Mouse (Mus musculus) kidney, adult 9 months (tissue): ENCODE measurements around the gene Dync2h1.
"Not testable (repeated sequence)": the region's sequence is repeated elsewhere in the genome, so short reads cannot be mapped to it uniquely, and the experiment has no call there.

ENCODE experiments used
- DNase-seq: peaks from one replicate; pipeline ENCODE4 v3.0.0; 2022

Gene Dync2h1

DNA sequence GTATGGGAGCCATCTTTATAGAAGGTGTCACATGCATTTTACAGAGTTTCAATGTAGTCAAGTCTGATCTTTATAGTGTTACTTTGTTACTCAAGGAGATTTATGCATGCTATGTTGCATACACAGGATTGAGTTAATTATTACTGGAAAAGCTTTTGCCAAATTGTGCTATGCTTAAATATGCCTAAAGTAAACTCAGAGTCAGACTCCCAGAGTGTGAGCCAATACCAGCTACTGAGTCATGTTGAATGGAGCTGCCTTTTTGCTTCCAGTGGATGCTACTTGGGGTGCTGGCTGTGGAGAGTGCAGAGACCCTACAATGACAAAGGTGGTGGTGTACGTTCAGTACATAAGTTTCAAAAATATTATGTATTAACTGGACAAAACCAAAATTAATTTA is 169.5 kb downstream of the Dync2h1 start:
- DNase-seq: no peak

DNA sequence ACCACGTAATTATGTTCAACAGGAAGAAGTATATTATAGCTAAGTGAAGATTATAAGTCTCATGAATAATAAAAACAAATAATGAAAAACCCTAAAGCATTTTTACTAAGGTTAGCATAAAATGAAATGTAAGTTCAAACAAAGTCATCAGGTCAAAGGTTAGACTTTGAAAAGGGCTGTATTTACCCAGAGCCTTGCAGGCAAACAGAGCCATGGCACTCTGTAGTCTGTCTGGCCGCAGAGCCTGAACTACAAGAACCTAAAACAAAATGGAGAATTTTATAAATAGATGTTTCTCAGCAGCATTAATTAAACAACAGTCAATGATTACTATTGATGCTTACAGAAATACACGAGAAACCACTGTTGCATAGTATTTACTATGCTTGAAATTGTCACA is 174.5 kb downstream of the Dync2h1 start:
- DNase-seq: no peak

DNA sequence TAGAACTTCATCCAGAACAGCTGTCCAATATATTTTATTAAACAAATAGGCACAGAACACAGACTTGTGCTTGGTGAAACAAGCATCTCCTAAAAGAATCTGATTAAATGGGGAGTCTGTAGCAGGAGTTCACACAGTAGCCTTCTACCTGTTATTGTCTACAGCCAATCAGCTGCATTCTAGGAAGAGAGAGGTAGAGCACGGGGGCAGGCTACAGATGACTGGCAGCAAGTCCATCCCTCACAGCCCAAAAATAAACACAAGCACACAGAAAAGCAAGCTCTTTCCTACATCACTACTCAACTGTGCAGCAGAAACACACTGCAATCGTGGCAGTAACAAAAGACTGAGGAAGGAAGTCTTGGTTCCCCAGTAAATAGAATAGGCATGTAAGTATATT is 189.4 kb downstream of the Dync2h1 start:
- no peak for DNase-seq

DNA sequence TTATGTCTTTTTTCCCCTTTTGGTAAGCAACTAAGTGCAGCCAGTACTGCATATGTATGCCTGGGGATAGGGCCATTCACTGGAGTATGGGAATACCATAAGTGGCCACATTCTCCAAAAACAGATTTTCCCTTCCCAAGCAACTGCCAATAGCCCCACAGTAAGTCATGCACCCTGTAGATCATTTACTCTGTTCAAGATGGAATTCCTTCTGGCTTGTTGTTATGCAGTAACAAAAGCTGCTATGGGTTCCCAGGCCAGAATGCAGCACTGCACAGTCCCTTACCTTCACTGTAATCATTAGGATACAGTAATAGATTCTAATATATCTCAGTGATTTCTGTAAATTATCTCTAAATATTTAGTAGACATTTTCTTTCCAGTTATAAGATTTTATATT is 190.0 kb downstream of the Dync2h1 start:
- DNase-seq: peak; percentile 55

DNA sequence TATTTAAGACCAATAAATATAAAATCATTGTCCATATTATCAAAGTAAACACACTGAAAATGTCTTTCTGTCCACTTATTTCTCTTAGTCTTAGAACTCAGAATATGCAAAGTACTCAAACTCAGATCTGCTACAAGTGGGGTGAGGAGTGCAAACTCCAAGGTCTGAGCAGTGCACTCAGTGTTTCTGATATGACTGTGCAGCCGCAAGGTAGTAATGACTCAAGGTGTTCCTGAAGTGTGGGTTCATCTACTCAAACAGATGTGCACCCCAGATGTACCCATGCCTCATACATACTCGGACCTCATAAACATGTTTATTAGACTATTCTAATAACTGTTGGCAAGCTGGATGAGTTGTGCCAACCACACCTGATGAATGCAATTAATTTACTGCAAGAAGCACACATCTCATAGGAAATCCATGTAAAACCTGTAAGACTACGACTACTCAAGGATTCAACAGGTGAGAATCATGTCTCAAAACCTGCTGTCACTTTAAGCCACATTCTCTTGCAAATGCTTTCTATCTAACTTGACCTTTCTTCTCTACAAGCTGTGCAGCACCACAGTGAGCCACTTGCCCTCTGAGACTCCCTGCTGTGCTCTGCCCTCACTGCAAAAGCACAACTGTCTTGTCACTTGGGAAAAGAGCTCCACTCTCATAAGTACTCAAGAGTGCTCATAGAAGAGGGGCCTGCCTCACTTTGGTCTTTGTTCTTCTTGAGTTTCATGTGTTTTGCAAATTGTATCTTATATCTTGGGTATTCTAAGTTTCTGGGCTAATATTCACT is 195.2 kb downstream of the Dync2h1 start:
- no peak for DNase-seq

DNA sequence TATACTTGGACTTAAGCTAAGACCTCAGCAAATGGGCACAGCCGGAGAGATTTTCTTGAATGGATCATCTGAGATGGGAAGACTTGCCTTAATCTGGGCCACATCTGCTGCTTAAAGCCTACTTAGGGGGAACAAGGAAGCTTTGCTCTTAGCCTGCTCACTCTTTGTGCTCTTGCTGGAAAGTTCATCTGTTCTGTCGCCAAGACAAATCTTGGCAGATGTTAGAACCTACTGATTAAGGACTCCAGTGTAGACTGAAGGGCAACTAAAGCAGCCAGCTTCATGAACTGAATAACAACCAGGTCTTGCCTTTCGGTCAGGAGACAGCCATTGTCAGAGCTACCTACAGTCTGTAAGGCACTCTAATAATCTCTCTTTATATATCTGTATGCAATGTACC is 198.1 kb downstream of the Dync2h1 start:
- DNase-seq: no peak

DNA sequence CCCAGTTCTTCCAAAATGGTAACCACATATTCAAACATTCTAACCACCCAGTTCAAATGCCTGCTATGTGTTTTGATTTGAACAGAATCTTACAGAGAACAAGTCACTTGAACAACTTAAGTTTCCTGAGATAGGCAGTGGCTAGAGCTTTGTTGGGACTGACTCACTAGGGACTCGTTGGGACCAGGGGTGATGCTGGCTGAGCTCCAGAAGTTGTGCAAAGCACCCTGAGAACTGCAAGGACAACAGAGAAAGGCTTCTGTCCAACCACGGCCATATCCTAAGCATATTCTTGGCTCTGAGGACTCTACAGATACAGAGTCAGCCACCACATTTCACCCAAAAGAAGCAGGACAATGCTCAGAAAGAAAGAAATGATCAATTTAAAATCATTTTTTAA is 215.1 kb downstream of the Dync2h1 start:
- no peak for DNase-seq

DNA sequence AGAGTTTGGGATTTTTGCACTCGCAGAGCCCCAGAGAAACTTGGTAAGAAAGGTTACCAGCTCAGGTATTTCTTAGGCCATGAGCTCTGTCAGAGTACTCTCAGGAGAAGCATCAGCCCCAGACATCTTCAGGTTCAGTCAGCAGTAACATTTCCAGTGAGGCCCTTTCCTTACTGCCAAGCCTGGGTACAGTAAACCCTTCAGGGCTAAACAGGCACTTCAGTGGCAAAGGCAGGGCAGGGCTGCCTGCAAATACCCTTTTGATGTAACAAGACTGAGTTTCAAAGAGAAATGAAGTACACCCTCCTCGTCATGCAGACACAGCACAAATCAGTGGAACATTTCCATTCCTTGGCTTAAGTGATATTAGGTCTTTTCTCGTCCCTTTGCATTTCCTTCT is 219.2 kb downstream of the Dync2h1 start:
- no peak for DNase-seq

DNA sequence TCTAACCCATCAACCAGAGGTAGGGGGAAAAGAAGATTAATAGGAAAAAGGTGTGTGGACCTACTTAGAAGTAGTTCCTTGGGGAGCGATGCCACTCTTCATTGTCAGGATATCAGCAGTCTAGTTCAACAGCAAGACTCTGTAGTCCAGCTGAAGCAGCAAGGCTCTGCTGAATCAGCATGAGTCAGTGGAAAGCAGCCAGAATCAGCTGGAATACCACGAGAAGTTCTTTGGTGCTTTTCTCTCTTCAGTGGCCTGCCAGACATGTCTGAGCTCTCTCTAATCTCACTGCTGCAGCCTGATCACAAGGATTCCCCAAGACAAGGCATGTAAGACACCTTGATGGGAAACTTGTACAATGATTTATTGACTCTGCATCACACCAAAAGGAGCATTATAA is 225.9 kb downstream of the Dync2h1 start:
- no peak for DNase-seq

DNA sequence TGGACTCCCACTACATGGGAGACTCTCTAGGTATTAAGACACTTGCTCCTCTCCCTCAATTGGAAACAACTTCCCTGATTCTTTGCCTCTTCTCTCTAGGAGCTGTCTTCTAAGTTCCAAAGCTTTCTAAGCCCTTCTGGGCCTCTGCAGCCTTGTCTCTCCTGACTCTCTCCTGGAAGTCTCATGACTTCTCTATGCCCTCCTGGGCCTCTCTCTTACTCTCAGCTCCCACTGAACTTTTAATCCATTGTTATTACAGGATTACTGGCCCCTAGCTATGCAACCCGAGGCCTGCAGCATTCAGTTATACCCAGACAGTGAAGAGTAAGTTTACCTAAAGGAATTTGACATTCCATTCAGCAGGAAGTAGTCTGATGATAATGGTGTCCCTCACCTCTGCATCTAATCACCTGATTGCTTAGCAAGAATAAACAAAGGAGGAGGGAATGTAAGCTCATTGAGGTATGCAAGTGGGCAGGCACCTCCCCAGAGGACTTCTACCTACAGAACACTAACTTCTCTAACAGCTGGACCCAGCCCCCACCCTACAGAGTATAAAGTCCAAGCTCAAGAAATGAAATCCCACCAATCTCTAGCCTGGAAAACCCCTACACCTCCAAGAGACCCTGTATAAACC is 256.7 kb downstream of the Dync2h1 start:
- peak; percentile 2 for DNase-seq

DNA sequence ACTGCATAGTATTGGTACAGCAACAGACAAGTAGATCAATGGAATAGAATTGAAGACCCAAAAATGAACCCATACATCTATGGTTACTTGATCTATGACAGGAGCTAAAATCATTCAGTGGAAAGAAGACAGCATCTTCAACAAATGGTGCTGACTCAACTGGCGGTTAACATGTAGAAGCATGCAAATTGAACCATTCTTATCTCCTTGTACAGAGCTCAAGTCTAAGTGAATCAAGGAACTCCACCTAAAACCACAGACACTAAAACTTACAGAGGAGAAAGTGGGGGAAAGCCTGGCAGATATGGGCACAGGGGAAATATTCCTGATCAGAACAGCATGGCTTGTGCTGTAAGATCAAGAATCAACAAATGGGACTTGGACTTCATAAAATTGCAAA is 270.8 kb downstream of the Dync2h1 start:
- no peak for DNase-seq

DNA sequence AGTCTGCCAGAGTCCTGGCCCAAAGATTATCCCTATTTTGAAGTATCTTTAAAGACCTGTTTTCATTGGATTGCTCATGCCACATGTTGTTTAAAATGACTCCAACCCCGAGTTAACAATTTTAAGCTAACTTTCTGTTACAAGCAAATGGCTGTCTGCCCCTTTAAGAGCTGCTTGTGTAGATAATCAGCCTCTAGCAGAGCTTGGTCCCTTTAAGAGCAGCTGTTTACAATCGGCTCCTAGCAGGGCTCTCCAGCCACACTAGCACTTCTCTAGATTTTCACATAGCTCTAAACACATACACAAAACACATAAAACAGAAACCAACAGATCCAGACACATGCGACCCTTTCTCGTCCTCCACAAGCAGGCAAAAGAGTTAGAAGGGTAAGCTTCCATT is 273.7 kb downstream of the Dync2h1 start:
- not testable (repeated sequence) for DNase-seq

DNA sequence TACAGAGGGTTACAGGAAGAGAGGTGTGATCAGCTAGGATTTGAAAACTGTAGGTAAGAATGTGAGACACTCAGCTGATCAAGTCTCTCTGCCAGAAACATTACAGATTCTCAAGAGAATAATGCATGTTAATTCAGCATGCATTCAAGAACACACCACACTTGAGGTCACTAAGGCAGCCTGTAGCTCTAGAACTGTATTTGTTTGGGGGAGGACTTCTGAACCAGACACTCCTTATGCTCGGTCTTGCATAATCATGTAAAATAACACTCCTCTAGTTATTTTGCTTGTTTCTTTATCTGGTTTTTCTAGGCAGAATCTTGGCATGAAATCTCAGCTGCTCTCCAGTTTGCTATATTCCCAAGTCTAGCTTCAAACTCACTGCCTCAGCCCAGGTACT is 282.6 kb downstream of the Dync2h1 start:
- DNase-seq: no peak

DNA sequence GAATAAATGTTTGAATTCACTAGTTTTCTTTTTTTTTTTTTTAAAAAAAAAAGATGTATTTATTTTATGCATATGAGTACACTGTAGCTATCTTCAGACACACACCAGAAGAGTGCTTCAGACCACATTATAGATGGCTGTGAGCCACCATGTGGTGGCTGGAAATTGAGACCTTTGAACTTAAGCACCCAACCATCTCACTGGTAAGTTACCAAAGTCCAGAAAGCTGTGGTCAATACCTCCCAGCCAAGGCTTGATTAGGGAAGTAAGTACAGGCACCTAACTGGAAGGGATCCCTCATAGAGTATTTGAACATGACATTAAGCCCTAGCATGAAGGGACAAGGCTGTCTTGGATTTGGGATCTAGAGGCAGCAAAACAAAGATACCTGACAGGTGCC is 292.9 kb downstream of the Dync2h1 start:
- DNase-seq: peak; percentile 3

DNA sequence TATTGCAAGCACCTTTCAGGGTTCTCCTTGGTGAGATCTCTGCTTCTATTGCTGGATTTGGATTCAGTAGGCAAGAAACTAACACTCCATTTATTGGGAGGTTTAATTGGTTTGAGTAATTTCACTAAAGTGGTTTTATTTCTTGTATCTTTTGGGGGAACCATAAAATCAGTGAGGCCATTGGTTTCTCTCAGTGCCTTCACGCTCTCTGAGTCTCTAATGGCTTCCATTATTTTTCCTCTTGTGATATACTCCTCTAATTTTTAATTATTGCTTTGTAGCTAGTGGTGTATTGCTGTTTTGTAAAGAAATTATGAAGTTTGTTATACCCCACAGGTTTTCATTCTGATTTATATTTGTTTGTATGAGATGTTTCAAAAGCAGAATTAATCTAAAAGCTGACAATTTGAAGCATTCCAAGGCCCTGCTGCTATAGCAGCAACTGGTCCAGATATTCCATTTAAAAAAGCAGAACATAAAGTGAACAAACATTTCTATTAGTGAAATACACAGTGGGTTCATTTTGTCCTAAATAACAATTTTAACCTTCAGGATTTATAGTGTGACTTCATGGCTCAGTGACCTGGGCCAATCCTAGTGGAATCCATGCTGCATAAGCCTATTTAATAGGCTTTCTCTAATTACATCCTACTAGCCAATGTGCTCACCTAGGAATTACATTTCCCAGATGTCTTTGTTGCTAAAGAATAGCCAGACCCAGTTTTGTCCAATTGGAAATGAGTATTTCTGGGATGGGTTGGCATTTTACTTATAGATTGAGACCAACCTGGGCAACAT is 302.9 kb downstream of the Dync2h1 start:
- DNase-seq: no peak
